Mouse (Mus musculus) neural tube, embryonic 15.5 days (tissue): ENCODE measurements around the gene Cdk19. TPM values are rescaled to one million over a fixed set of nuclear protein-coding genes. Genes with fewer than 3 reads are reported as not detected.

Source experiments
- ATAC-seq: fragments of 200-750 bp; cut with Nextera tagmentation; 2 replicates; pipeline ENCODE4 v1.8.0; 2017; ENCODE audit warnings: mild to moderate bottlenecking, moderate TSS enrichment, moderate library complexity; ENCODE audit not compliant: low FRiP score
- H3K27ac ChIP-seq: fragments of 300-500 bp; sonication (generic); replicated peaks from 2 replicates; pipeline ENCODE4 v1.5.1; 2015; ENCODE audit warnings: mild to moderate bottlenecking, inconsistent platforms
- H3K27me3 ChIP-seq: fragments of 300-500 bp; sonication (generic); replicated peaks from 2 replicates; pipeline ENCODE4 v1.6.1; 2015; ENCODE audit warnings: inconsistent platforms
- H3K36me3 ChIP-seq: fragments of 300-500 bp; sonication (generic); 2 replicates; pipeline ENCODE4 v1.6.1; 2015; ENCODE audit warnings: inconsistent platforms
- H3K4me1 ChIP-seq: fragments of 300-500 bp; sonication (generic); 2 replicates; pipeline ENCODE4 v1.6.1; 2015; ENCODE audit warnings: inconsistent platforms
- H3K4me2 ChIP-seq: fragments of 300-500 bp; sonication (generic); 2 replicates; pipeline ENCODE4 v1.6.1; 2015; ENCODE audit warnings: inconsistent platforms, mild to moderate bottlenecking, moderate library complexity
- H3K4me3 ChIP-seq: fragments of 300-500 bp; sonication (generic); replicated peaks from 2 replicates; pipeline ENCODE4 v1.5.1; 2015; ENCODE audit warnings: mild to moderate bottlenecking, inconsistent platforms
- H3K9ac ChIP-seq: fragments of 300-500 bp; sonication (generic); replicated peaks from 2 replicates; pipeline ENCODE4 v1.6.1; 2015; ENCODE audit warnings: mild to moderate bottlenecking, inconsistent platforms
- H3K9me3 ChIP-seq: fragments of 300-500 bp; sonication (generic); replicated peaks from 2 replicates; pipeline ENCODE4 v1.6.1; 2016; ENCODE audit warnings: inconsistent platforms
- WGBS: fragments of 180-500 bp; shearing (Covaris S2); methylation state at CpG from one replicate; pipeline ENCODE4 v1.1.7; 2015; ENCODE audit warnings: mixed read lengths; 5-methylcytosine and 5-hydroxymethylcytosine counted together
- polyA plus RNA-seq: library from polyadenylated mRNA; unstranded; fragments of >200 nt; fragmentation: Nextera tagmentation; extraction: Ambion mirVana; gene quantifications from 2 replicates; pipeline ENCODE4 v1.2.1, GENCODE M21; 2015

Cdk19 gene
- polyA plus RNA-seq, 1 experiment from 2014 or later = 9.7 TPM

- Histone ChIP-seq H3K4me3 (no peak overlapping the region), H3K9me3 (no peaks in the 10 kb centered on the region), H3K4me1 (peaks cover 32% of the 10 kb centered on the region), H3K27me3 (no peaks in the 10 kb centered on the region), H3K27ac (peak overlapping the region; percentile 41), H3K9ac (no peak overlapping the region), H3K36me3 (no peaks in the 10 kb centered on the region), H3K4me2 (no peak overlapping the region)
- no peak for ATAC-seq
- WGBS = 50% methylated on average over 5 of the region's 5 CpGs
Measured at GRCm38 (mm10) chr10:40447921-40448320, 108.6 kb downstream of the Cdk19 start.

DNA sequence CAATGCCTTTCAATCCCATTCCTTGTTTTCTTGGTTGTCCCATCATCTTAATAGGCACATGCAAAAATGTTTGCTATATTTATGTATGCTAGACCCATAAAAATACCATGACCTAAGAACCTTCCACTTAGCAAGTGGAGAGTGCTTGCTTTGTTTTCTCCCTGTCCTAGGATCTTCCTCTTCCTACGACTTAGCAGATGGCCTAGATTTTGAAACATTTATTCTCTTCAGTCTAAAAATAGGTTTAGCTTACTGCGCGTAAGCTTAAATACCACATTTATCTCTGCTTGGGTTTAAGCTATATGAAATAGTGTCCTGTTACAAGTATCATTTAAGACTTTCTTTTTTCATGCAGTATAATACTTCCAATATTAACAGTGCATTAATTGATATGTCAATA, 109.1 kb downstream of the Cdk19 start:
- ATAC-seq = no peak
- Histone ChIP-seq H3K27me3 (no peaks in the 10 kb centered on the region), H3K36me3 (no peaks in the 10 kb centered on the region), H3K9ac (no peak overlapping the region), H3K9me3 (no peaks in the 10 kb centered on the region), H3K4me2 (no peak overlapping the region), H3K4me1 (peaks cover 30% of the 10 kb centered on the region), H3K27ac (peak overlapping the region; percentile 41; the same call in 1 of the 2 replicates), H3K4me3 (no peak overlapping the region)
- 80% methylated on average over 3 of the region's 3 CpGs for WGBS

GRCm38 (mm10) chr10:40449571-40449970, 110.2 kb downstream of the Cdk19 start:
- no peak overlapping the region for H3K9ac ChIP-seq
- H3K9me3 ChIP-seq = no peaks in the 10 kb centered on the region
- H3K4me3 ChIP-seq = no peak overlapping the region
- no peak for ATAC-seq
- H3K36me3 ChIP-seq = no peaks in the 10 kb centered on the region
- H3K4me2 ChIP-seq = no peak overlapping the region
- WGBS = 90% methylated on average over 6 of the region's 6 CpGs
- no peaks in the 10 kb centered on the region for H3K27me3 ChIP-seq
- H3K4me1 ChIP-seq = peaks cover 25% of the 10 kb centered on the region
- no peak overlapping the region for H3K27ac ChIP-seq

GRCm38 (mm10) chr10:40450171-40450570, 110.8 kb downstream of the Cdk19 start:
- no peak for ATAC-seq
- WGBS = 97% methylated on average over 4 of the region's 4 CpGs
- Histone ChIP-seq H3K9ac (no peak overlapping the region), H3K36me3 (no peaks in the 10 kb centered on the region), H3K9me3 (no peaks in the 10 kb centered on the region), H3K4me2 (no peak overlapping the region), H3K4me1 (peaks cover 25% of the 10 kb centered on the region), H3K27ac (no peak overlapping the region), H3K4me3 (no peak overlapping the region), H3K27me3 (no peaks in the 10 kb centered on the region)

DNA sequence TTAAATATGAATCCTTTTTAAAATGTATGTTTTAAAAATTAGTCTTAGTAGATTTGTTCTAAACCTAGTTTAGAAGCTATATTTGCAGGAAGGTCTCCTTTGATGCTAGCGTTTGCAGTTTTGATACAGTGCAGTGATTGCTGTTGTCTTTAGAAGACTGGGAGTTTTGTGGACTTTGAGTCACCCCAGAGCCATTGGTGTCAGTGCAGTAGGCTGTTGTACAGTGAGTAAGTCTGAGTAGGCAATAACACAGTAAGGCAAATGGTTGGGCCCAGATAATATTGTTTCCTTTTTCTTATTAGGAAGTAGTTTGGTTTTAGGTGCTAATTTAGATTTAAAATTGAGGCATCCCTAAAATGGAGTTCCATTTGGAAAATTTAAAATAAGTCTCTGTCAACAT, 117.8 kb downstream of the Cdk19 start:
- no peaks in the 10 kb centered on the region for H3K9me3 ChIP-seq
- H3K4me3 ChIP-seq = no peak overlapping the region
- H3K4me2 ChIP-seq = no peak overlapping the region
- no peaks in the 10 kb centered on the region for H3K27me3 ChIP-seq
- no peak overlapping the region for H3K27ac ChIP-seq
- no peak for ATAC-seq
- WGBS = 84% methylated on average over 1 of the region's 1 CpGs
- no peaks in the 10 kb centered on the region for H3K36me3 ChIP-seq
- H3K9ac ChIP-seq = no peak overlapping the region
- peaks cover under 1% of the 10 kb centered on the region; the same call in 1 of the 2 replicates for H3K4me1 ChIP-seq

DNA sequence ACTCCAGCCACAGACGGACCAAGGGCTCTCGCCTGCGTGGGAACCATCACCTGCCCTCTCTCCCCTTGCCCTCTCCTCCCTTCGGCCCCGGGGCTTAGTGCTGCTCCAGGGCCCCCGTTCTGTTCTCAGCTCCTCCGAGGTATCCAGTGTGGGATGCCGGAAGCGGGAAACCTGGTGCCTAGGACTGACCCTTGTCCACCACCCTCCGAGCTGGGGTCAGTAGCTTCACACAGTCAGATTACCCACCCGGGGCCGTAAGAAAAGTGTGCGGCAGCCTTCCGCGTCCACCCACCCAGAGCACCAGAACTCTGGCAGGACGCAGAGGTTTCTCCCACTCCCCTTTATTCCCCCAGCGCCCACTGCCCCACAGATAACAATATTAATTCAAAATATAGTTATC, 119.8 kb downstream of the Cdk19 start:
- no peak for ATAC-seq
- H3K27me3 ChIP-seq = no peaks in the 10 kb centered on the region

DNA sequence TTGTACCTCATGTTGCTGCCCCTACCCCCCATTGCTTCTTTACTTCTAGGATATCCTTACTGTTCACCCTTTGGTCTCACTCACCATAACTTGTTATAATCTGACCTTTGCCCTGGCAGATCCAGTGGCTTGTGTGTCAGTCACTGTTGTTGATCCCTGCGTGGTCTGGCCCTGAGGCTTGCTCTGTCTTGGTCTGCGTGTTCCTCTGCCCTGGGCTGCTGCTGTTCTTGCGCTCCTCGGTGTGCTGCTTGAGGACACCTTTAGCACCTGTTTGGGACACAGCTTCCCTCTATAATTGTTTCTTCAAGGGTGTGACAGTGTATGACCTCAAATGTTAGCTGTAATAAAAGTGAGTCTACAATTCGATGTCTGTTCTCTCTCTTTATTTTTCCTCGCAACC, 122.0 kb downstream of the Cdk19 start:
- Histone ChIP-seq H3K4me1 (peaks cover 3% of the 10 kb centered on the region; the same call in 1 of the 2 replicates), H3K27ac (no peak overlapping the region), H3K9me3 (no peaks in the 10 kb centered on the region), H3K4me2 (no peak overlapping the region), H3K27me3 (no peaks in the 10 kb centered on the region), H3K4me3 (no peak overlapping the region), H3K9ac (no peak overlapping the region), H3K36me3 (no peaks in the 10 kb centered on the region)
- no peak for ATAC-seq
- WGBS = 91% methylated on average over 6 of the region's 6 CpGs

More for the DNA sequence above, 119.8 kb downstream of the Cdk19 start:
- Histone ChIP-seq H3K36me3 (no peaks in the 10 kb centered on the region), H3K27ac (no peak overlapping the region), H3K4me2 (no peak overlapping the region), H3K4me3 (no peak overlapping the region), H3K9ac (no peak overlapping the region), H3K9me3 (no peaks in the 10 kb centered on the region), H3K4me1 (peaks cover 3% of the 10 kb centered on the region; the same call in 1 of the 2 replicates)
- 96% methylated on average over 17 of the region's 17 CpGs for WGBS

DNA sequence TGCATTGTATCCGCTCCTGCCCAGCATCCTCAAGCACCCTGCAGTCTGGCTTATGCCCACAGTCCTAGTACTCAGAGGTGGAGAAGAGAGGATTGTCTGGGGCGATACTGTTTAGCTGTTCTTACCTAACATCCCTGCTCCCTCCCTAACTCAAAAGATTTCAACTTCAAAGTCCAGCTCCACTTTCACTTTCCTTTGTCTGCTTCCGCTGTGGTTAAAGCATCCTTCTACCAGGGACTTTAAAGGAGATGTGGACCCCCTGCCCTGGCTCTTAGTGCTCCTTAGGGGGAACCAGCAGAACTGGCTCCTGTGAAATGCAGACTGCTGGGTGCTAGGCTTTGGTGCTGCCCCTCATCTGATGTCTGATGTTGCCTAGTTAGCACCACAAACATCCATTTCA, 122.9 kb downstream of the Cdk19 start:
- Histone ChIP-seq H3K4me1 (peaks cover 3% of the 10 kb centered on the region; the same call in 1 of the 2 replicates), H3K4me2 (no peak overlapping the region), H3K27ac (no peak overlapping the region), H3K36me3 (no peaks in the 10 kb centered on the region), H3K9ac (no peak overlapping the region), H3K27me3 (no peaks in the 10 kb centered on the region), H3K9me3 (no peaks in the 10 kb centered on the region), H3K4me3 (no peak overlapping the region)
- no peak for ATAC-seq
- WGBS = 54% methylated on average over 3 of the region's 3 CpGs

DNA sequence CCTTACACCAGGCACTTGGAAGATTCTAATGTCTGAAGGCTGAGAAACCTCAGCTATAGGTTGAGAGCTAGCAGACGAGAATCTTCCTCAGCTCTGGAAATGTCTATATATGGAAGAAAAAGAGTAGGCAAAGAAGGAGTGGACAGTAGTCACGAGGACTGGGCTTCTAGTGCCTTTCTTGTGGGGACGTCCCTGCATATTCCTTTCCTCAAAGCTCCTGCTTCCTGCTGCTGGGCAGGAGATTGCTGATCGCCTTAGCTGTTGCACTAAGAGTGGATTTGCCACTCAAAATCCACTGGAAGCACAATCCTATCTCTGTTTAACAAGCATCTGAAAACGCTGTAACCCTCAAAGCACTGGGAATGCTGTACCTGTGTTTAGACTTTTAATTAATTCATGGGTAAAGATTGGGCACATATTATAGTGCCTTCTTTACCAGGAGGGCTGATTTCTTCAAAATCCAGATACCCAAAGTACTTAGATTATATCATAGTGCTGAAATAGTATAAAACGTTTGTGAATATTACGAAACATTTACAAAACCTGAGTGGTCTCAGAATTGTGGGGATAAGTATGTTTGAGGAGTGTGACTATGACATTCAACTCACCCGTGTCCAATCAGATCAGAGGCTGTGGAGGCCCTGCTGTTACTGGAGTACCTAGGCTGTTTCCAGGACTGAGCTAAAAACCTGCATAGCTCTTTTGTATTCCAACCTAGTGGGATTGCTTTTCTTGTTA, 128.0 kb downstream of the Cdk19 start:
- Histone ChIP-seq H3K4me3 (no peak overlapping the region), H3K36me3 (0 out of 2 replicates have a peak, but pooled peaks cover 3% of the 10 kb centered on the region), H3K27me3 (no peaks in the 10 kb centered on the region), H3K9ac (no peak overlapping the region), H3K4me2 (no peak overlapping the region), H3K9me3 (no peaks in the 10 kb centered on the region), H3K27ac (no peak overlapping the region), H3K4me1 (peaks cover under 1% of the 10 kb centered on the region; the same call in 1 of the 2 replicates)
- ATAC-seq = no peak
- WGBS = 86% methylated on average over 8 of the region's 8 CpGs

DNA sequence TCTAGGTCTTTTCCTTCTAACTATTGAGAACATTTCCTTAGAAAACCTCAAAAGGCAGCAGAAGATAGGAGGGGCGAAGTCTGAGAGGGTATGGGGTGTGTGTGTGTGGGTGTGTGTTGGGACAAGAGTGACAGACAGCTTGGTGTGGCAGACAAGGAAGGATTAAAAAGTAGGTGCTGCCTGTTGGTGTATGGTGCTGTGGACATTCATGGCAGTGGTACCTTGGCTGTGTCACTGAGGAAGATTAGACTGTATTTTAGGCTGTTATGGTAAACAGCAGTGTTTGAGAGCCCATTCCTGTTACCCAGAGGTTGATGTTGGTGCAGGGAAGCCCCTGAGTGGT, 128.5 kb downstream of the Cdk19 start:
- peaks cover 6% of the 10 kb centered on the region; the same call in 1 of the 2 replicates for H3K36me3 ChIP-seq
- no peak overlapping the region for H3K27ac ChIP-seq
- H3K9ac ChIP-seq = no peak overlapping the region
- no peak overlapping the region for H3K4me3 ChIP-seq
- H3K9me3 ChIP-seq = no peaks in the 10 kb centered on the region
- no peak overlapping the region for H3K4me2 ChIP-seq
- ATAC-seq = no peak
- 84% methylated on average over 1 of the region's 1 CpGs for WGBS
- H3K27me3 ChIP-seq = no peaks in the 10 kb centered on the region
- H3K4me1 ChIP-seq = no peaks in the 10 kb centered on the region

GRCm38 (mm10) chr10:40469145-40469544, 129.8 kb downstream of the Cdk19 start:
- no peaks in the 10 kb centered on the region for H3K4me1 ChIP-seq
- H3K9ac ChIP-seq = no peak overlapping the region
- no peak overlapping the region for H3K4me3 ChIP-seq
- no peak overlapping the region for H3K27ac ChIP-seq
- peaks cover 6% of the 10 kb centered on the region; the same call in 1 of the 2 replicates for H3K36me3 ChIP-seq
- no peaks in the 10 kb centered on the region for H3K9me3 ChIP-seq
- no peaks in the 10 kb centered on the region for H3K27me3 ChIP-seq
- 91% methylated on average over 2 of the region's 2 CpGs for WGBS
- no peak overlapping the region for H3K4me2 ChIP-seq
- no peak for ATAC-seq

DNA sequence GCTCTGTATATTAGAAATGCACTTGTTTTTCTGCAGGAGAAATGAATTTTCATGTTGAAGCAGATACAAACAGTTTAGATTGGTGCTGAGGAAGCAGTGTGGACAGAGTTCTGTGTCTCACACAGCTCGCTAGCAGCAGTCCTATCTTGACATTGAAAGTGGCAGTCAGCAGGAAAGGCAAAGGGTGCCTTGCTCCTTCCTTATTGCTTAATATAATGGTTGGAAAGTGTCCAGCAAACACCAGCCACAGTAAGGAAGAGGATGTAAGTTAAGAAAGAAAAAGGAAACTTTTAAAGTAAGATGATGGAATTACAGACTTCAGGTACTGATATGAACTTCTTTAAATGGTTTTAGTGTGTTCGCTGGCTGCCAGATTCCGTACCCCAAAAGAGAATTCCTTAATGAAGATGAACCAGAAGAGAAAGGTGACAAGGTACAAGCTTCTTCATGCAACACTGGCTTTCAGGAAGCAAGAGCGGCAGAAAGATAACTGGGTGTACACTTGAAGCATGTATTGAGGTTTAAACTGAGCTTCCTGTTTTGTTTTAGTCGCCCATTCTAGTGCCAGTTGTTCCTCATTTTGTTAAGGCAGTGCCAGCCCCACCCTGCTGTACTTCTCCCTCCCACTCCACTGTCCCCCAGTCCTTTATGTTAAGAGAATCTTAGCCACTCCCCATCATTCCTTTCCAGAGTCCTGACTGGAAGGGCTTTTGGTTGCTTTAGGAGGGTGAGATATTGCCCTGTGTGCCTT, 137.3 kb downstream of the Cdk19 start:
- WGBS = 90% methylated on average over 5 of the region's 5 CpGs
- H3K4me3 ChIP-seq = no peak overlapping the region
- ATAC-seq = no peak

More for the DNA sequence above, 137.3 kb downstream of the Cdk19 start:
- H3K9me3 ChIP-seq = no peaks in the 10 kb centered on the region
- no peaks in the 10 kb centered on the region for H3K4me1 ChIP-seq
- H3K9ac ChIP-seq = no peak overlapping the region
- no peaks in the 10 kb centered on the region for H3K27me3 ChIP-seq
- no peak overlapping the region for H3K27ac ChIP-seq
- H3K36me3 ChIP-seq = peaks cover 31% of the 10 kb centered on the region; the same call in 1 of the 2 replicates
- H3K4me2 ChIP-seq = no peak overlapping the region
